Mouse (Mus musculus): ENCODE measurements around the gene Rsph6a.

DNA sequence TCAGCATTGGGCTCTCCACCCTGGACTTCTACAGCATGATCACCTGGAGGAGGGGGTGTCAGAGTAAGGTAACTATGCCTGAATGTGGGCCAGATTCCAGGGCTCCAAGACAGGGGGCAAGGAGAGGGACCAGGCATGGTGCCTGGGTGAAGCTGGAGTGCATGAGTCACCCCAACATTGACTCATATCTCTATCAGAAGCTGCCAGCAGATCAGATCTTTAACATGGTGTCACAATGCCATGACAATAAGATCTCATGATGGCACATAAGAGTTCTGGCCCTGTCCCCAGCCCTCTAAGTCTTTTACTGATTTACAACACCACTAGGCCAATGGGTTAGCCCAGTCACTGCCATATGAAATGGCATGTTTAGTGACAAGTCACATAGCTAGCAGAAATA lies 49.3 kb downstream of the Rsph6a start:
- no peak for TF ChIP-seq POLR2A (IDR thresholded peaks at IDR 0.05; ENCODE audit: insufficient read length, low read depth)
- TF ChIP-seq REST (IDR thresholded peaks at IDR 0.05; ENCODE audit: insufficient read depth, insufficient read length): no peak
- TF ChIP-seq TCF3 (IDR thresholded peaks at IDR 0.05; ENCODE audit: insufficient read length, low read depth): no peak
- TF ChIP-seq POLR2AphosphoS2 (IDR thresholded peaks at IDR 0.05; ENCODE audit: insufficient read length, low read depth): no peak
- TF ChIP-seq USF1 (IDR thresholded peaks at IDR 0.05; ENCODE audit: low read depth): no peak
- TF ChIP-seq TCF12 (IDR thresholded peaks at IDR 0.05; ENCODE audit: insufficient read depth, poor library complexity, severe bottlenecking): no peak
- no peak for TF ChIP-seq MYOD1 (IDR thresholded peaks at IDR 0.05; ENCODE audit: control insufficient read depth in 1 of 3, insufficient read length in 2 of 3, low read depth in 2 of 3)
